Mouse (Mus musculus) lung, adult 2 months (tissue): Measurements from ENCODE around the gene Drc7.

ENCODE experiments used
- CTCF ChIP-seq: fragments of 200-500 bp; IDR thresholded peaks from 2 replicates; pipeline ENCODE4 v1.5.1; 2011; ENCODE audit warnings: mild to moderate bottlenecking, low read length, control low read depth; ENCODE audit not compliant: insufficient read depth
- POLR2A ChIP-seq: fragments of 200-500 bp; IDR thresholded peaks from 2 replicates; pipeline ENCODE4 v1.6.1; 2011; ENCODE audit warnings: low read depth, mild to moderate bottlenecking, control low read depth, low read length, borderline replicate concordance; ENCODE audit errors: extremely low read depth

DNA sequence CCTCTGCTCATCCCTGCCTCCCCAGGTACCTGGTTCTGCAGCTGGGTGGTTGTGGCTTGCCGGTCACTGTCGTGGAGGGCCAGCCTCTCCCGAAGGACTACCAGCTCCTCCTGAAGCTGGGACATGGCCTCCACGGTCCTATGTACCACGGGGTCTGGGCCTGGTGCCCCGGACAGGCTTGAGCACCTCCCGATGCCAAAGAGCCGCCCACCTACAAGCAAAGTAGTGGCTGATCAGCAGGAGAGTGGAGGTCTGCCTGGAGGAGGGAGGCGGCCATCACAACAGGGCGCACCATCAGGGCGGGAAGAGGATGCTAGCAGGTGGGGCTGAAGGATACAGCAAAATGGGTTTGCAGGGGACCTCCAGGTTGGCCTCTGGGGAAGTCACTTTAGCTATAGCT is 71.6 kb downstream of the Drc7 start:
- no peak for TF ChIP-seq POLR2A
- TF ChIP-seq CTCF: no peak
